Mouse (Mus musculus): ENCODE measurements at regions not wholly inside any gene's neighbourhood (a gene's known extent, or its start where the extent isn't known, plus 50 kb on each side); places are given as distances from the start of the nearest gene placed in this dataset.

- TF ChIP-seq CTCF (IDR thresholded peaks at IDR 0.05; ENCODE audit: insufficient read depth, low read depth, low read length), result no peak
- no peak for TF ChIP-seq POLR2A (IDR thresholded peaks at IDR 0.05; ENCODE audit: insufficient read depth, low read depth, low read length)
Measured at GRCm38 (mm10) chr14:86395531-86395930, 745.5 kb downstream of the Diaph3 start.

All from olfactory bulb, adult 2 months (tissue).